Mouse (Mus musculus) myocyte (in vitro differentiated cells): ENCODE measurements at regions not wholly inside any gene's neighbourhood (a gene's known extent, or its start where the extent isn't known, plus 50 kb on each side); places are given as distances from the start of the nearest gene placed in this dataset.

ENCODE experiments used
- H3K27me3 ChIP-seq: one replicate; pipeline ENCODE4 v1.6.1; 2011; ENCODE audit not compliant: control insufficient read depth, insufficient read depth, insufficient read length
- H3K36me3 ChIP-seq: one replicate; pipeline ENCODE4 v1.6.1; 2011; ENCODE audit not compliant: control insufficient read depth, insufficient read depth
- H3K4me2 ChIP-seq: one replicate; pipeline ENCODE4 v1.6.1; 2011; ENCODE audit warnings: low read depth, control low read depth
- H3K4me3 ChIP-seq: one replicate; pipeline ENCODE4 v1.5.1; 2011; ENCODE audit warnings: mild to moderate bottlenecking, control low read depth, moderate library complexity
- H3K79me2 ChIP-seq: one replicate; pipeline ENCODE4 v1.6.1; 2011; ENCODE audit not compliant: control insufficient read depth, insufficient read depth
- H3ac ChIP-seq: one replicate; pipeline ENCODE4 v1.6.1; 2011; ENCODE audit not compliant: control insufficient read depth, insufficient read length
- CEBPB ChIP-seq: IDR thresholded peaks from 2 replicates; pipeline ENCODE4 v1.6.1; 2011; ENCODE audit warnings: mild to moderate bottlenecking, moderate library complexity; ENCODE audit not compliant: poor library complexity, insufficient read depth, severe bottlenecking
- E2F4 ChIP-seq: IDR thresholded peaks from one replicate; pipeline ENCODE4 v1.6.1; 2011; ENCODE audit warnings: mild to moderate bottlenecking, control low read depth, moderate library complexity; ENCODE audit not compliant: insufficient read depth
- MAX ChIP-seq: IDR thresholded peaks from one replicate; pipeline ENCODE4 v1.6.1; 2011; ENCODE audit warnings: low read depth, mild to moderate bottlenecking, control low read depth
- MYOD1 ChIP-seq, 3 experiments: IDR thresholded peaks; one replicate each; pipeline ENCODE4 v1.6.1; 2011; ENCODE audit warnings: control low read depth in 2 of 3, low read depth in 2 of 3, mild to moderate bottlenecking in 2 of 3, moderate library complexity in 1 of 3; ENCODE audit not compliant: insufficient read length in 2 of 3, control insufficient read depth in 1 of 3
- MYOG ChIP-seq, 3 experiments: IDR thresholded peaks; one replicate each; pipeline ENCODE4 v1.6.1; 2011; ENCODE audit warnings: control low read depth in 2 of 3, low read depth in 2 of 3, mild to moderate bottlenecking in 2 of 3; ENCODE audit not compliant: insufficient read length in 2 of 3, control insufficient read depth in 1 of 3, insufficient read depth in 1 of 3
- POLR2A ChIP-seq: IDR thresholded peaks from one replicate; pipeline ENCODE4 v1.6.1; 2011; ENCODE audit warnings: low read depth, mild to moderate bottlenecking, control low read depth, moderate library complexity; ENCODE audit not compliant: insufficient read length
- POLR2AphosphoS2 ChIP-seq: IDR thresholded peaks from one replicate; pipeline ENCODE4 v1.6.1; 2011; ENCODE audit warnings: low read depth, control low read depth; ENCODE audit not compliant: insufficient read length
- REST ChIP-seq: IDR thresholded peaks from one replicate; pipeline ENCODE4 v1.6.1; 2011; ENCODE audit warnings: mild to moderate bottlenecking, control low read depth, moderate library complexity; ENCODE audit not compliant: insufficient read depth, insufficient read length
- SRF ChIP-seq: IDR thresholded peaks from one replicate; pipeline ENCODE4 v1.6.1; 2011; ENCODE audit warnings: low read depth; ENCODE audit not compliant: control insufficient read depth, insufficient read length
- TCF12 ChIP-seq: IDR thresholded peaks from one replicate; pipeline ENCODE4 v1.6.1; 2011; ENCODE audit warnings: mild to moderate bottlenecking, control low read depth; ENCODE audit not compliant: poor library complexity, insufficient read depth, severe bottlenecking
- TCF3 ChIP-seq: IDR thresholded peaks from one replicate; pipeline ENCODE4 v1.6.1; 2011; ENCODE audit warnings: low read depth, control low read depth; ENCODE audit not compliant: insufficient read length
- USF1 ChIP-seq: IDR thresholded peaks from one replicate; pipeline ENCODE4 v1.6.1; 2011; ENCODE audit warnings: low read depth, mild to moderate bottlenecking, control low read depth, moderate library complexity

DNA sequence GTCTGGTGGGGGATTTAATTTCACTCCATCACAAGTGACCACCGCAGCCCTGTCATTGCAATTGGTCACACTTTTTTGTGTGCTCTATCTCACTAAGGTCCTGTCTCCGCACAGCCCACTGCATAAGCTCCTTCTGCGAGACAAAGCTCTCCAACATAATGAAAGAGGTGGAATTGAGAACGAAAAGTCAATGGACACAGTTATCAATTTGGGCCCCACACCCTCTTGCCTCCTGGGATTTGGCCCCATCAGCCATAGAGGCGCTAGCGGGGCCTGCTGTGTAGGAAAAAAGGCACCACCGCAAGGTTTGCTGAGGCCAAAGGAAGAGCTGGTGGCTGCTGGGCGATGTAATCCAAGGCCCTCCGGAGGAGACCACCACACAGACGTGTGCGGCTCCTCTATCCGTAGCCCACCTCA lies 386.3 kb upstream of the Nr2f2 start:
- TF ChIP-seq TCF3: no peak
- TF ChIP-seq POLR2AphosphoS2: no peak
- TF ChIP-seq TCF12: no peak
- no peak for TF ChIP-seq SRF
- TF ChIP-seq MAX: no peak
- TF ChIP-seq E2F4: no peak
- TF ChIP-seq MYOD1 (IDR thresholded peaks at IDR 0.05; ENCODE audit: control insufficient read depth in 1 of 3, insufficient read length in 2 of 3, low read depth in 2 of 3): no peak
- TF ChIP-seq CEBPB: no peak
- TF ChIP-seq POLR2A: no peak
- no peak for TF ChIP-seq MYOG (IDR thresholded peaks at IDR 0.05; ENCODE audit: control insufficient read depth in 1 of 3, insufficient read depth in 1 of 3, insufficient read length in 2 of 3, low read depth in 2 of 3)
- no peak for TF ChIP-seq USF1
- no peak for TF ChIP-seq REST
- H3K79me2 ChIP-seq: no peaks in the 10 kb centered on the region
- H3ac ChIP-seq: no peak overlapping the region
- H3K4me2 ChIP-seq: no peak overlapping the region
- H3K36me3 ChIP-seq: no peaks in the 10 kb centered on the region
- H3K27me3 ChIP-seq: no peaks in the 10 kb centered on the region
- H3K4me3 ChIP-seq: no peak overlapping the region

DNA sequence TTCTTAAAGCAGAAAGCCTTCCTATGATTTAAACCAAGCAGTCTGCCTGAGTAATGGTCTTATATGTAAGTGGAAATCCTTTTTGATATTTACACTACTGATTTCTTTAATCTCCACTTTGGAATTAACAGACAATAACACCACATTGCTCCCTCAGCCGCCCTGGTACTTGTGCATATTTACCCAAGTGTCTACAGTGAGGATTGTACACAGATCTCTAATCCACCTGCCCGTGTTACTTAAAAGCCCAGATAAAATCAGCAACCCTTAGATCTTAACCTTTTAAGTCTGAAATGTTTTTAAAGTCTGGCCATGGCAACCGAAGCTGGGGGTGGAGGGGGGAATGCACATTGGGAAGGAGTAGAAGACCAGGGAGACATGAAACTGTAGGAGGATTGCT lies 382.3 kb upstream of the Nr2f2 start:
- H3K36me3 ChIP-seq: no peaks in the 10 kb centered on the region
- H3K4me2 ChIP-seq: no peak overlapping the region
- no peaks in the 10 kb centered on the region for H3K27me3 ChIP-seq
- H3ac ChIP-seq: no peak overlapping the region
- H3K4me3 ChIP-seq: no peak overlapping the region
- TF ChIP-seq E2F4: no peak
- TF ChIP-seq TCF3: no peak
- no peak for TF ChIP-seq MAX
- no peak for TF ChIP-seq POLR2A
- TF ChIP-seq CEBPB: no peak
- TF ChIP-seq MYOG (IDR thresholded peaks at IDR 0.05; ENCODE audit: control insufficient read depth in 1 of 3, insufficient read depth in 1 of 3, insufficient read length in 2 of 3, low read depth in 2 of 3): no peak
- TF ChIP-seq USF1: no peak
- TF ChIP-seq TCF12: no peak
- TF ChIP-seq POLR2AphosphoS2: no peak
- TF ChIP-seq SRF: no peak
- no peak for TF ChIP-seq REST
- no peak for TF ChIP-seq MYOD1 (IDR thresholded peaks at IDR 0.05; ENCODE audit: control insufficient read depth in 1 of 3, insufficient read length in 2 of 3, low read depth in 2 of 3)
- H3K79me2 ChIP-seq: no peaks in the 10 kb centered on the region

GRCm38 (mm10) chr7:70748345-70748744 lies 381.8 kb upstream of the Nr2f2 start:
- Histone ChIP-seq H3K4me3 (no peak overlapping the region), H3K36me3 (no peaks in the 10 kb centered on the region), H3K27me3 (no peaks in the 10 kb centered on the region), H3ac (no peak overlapping the region), H3K79me2 (no peaks in the 10 kb centered on the region), H3K4me2 (no peak overlapping the region)
- no peak for TF ChIP-seq MAX
- TF ChIP-seq E2F4: no peak
- TF ChIP-seq TCF3: no peak
- no peak for TF ChIP-seq TCF12
- TF ChIP-seq MYOD1 (IDR thresholded peaks at IDR 0.05; ENCODE audit: control insufficient read depth in 1 of 3, insufficient read length in 2 of 3, low read depth in 2 of 3): no peak
- no peak for TF ChIP-seq SRF
- no peak for TF ChIP-seq POLR2AphosphoS2
- TF ChIP-seq MYOG (IDR thresholded peaks at IDR 0.05; ENCODE audit: control insufficient read depth in 1 of 3, insufficient read depth in 1 of 3, insufficient read length in 2 of 3, low read depth in 2 of 3): no peak
- TF ChIP-seq CEBPB: no peak
- TF ChIP-seq USF1: no peak

DNA sequence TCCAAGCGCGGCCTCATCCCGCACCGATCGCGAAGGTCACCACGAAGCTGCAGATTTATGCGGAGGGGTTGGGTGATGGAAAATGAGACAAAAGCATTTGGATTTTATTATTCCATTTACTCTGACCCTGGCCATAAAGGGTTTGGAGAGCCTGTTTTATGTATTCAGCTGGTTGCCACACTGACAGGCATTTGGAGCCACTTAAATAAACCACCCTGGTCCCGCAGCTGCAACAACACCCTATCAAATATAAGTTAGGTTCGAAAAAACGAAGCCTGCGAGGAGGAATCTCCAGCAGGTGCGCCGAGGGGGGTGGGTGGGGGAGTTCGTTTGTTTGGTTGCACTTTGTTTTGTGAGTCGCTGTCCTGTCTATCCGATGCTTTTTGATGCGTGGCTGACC lies 377.8 kb upstream of the Nr2f2 start:
- Histone ChIP-seq H3K79me2 (no peaks in the 10 kb centered on the region), H3K27me3 (no peaks in the 10 kb centered on the region), H3K36me3 (no peaks in the 10 kb centered on the region), H3K4me2 (no peak overlapping the region), H3K4me3 (no peak overlapping the region), H3ac (no peak overlapping the region)
- TF ChIP-seq CEBPB (no peak), TCF3 (no peak), SRF (no peak), TCF12 (no peak), POLR2A (no peak), USF1 (no peak), REST (no peak), POLR2AphosphoS2 (no peak), MYOG (IDR thresholded peaks at IDR 0.05; ENCODE audit: control insufficient read depth in 1 of 3, insufficient read depth in 1 of 3, insufficient read length in 2 of 3, low read depth in 2 of 3) (no peak), E2F4 (no peak), MYOD1 (IDR thresholded peaks at IDR 0.05; ENCODE audit: control insufficient read depth in 1 of 3, insufficient read length in 2 of 3, low read depth in 2 of 3) (no peak), MAX (no peak)

DNA sequence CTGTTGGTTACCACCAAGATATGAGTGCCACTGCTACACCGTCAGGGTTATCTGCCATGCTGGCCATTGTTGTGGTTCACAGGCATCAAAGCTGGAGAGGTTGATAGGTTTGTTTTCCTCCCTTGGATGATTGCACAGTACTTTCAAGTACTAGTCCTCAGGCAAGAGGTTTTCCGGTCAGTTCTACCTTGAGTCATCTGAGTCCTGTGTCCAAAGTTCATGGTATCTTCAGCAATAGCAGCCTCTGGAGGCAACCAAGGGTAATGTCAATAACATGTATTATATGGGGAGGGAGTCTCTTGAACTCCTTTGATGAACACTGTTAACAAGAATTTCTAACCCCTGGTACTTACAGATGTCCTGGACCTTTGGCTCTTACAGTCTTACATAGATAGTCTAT lies 369.1 kb upstream of the Nr2f2 start:
- H3ac ChIP-seq: no peak overlapping the region
- no peaks in the 10 kb centered on the region for H3K79me2 ChIP-seq
- no peaks in the 10 kb centered on the region for H3K27me3 ChIP-seq
- no peak overlapping the region for H3K4me3 ChIP-seq
- H3K4me2 ChIP-seq: no peak overlapping the region
- no peak for TF ChIP-seq TCF3
- TF ChIP-seq TCF12: no peak
- no peak for TF ChIP-seq SRF
- no peak for TF ChIP-seq POLR2A
- TF ChIP-seq CEBPB: no peak
- no peak for TF ChIP-seq MAX
- no peaks in the 10 kb centered on the region for H3K36me3 ChIP-seq
